Mouse (Mus musculus) CH12F3 (cell line): ENCODE measurements at regions not wholly inside any gene's neighbourhood (a gene's known extent, or its start where the extent isn't known, plus 50 kb on each side); places are given as distances from the start of the nearest gene placed in this dataset.

Experiments used
- in situ Hi-C: fragments of 300-500 bp; cut with MboI; formaldehyde crosslinking; loops from 2 replicates; pipeline ENCODE4 v1.14.3; 2020; ENCODE audit warnings: low sequenced_read_pairs

- in situ Hi-C loops = loop anchor here (5.0 kb wide), 1 partner anchor 136 kb away; no protein-coding TSS in a partner anchor
Measured at GRCm38 (mm10) chr9:102782926-102783850, 51.5 kb upstream of the Ryk start.

- in situ Hi-C loops = loop anchor here (5.0 kb wide), 1 partner anchor 137 kb away; no protein-coding TSS in a partner anchor
Measured at GRCm38 (mm10) chr9:102784329-102785026, 50.2 kb upstream of the Ryk start.
